Mouse (Mus musculus) heart, postnatal 0 days (tissue): ENCODE data around the gene Zan.

Experiments used
- CTCF ChIP-seq: IDR thresholded peaks from 2 replicates; pipeline ENCODE4 v1.5.1; 2016; ENCODE audit warnings: antibody characterized with exemption, control low read depth, low read depth
- EP300 ChIP-seq: IDR thresholded peaks from 2 replicates; pipeline ENCODE4 v1.6.1; 2016; ENCODE audit warnings: antibody characterized with exemption, low read depth

- TF ChIP-seq CTCF (no peak), EP300 (no peak)
Observed at GRCm38 (mm10) chr5:137521861-137522260, 45.0 kb upstream of the Zan start.
